Mouse (Mus musculus) brown adipose tissue, adult 24 weeks (tissue): ENCODE results near the gene 1700014D04Rik. TPM values are rescaled to one million over a fixed set of nuclear protein-coding genes. Genes with fewer than 3 reads are reported as not detected.
"Not testable (repeated sequence)": the region's sequence is repeated elsewhere in the genome, so short reads cannot be mapped to it uniquely, and the experiment has no call there.

Experiments used
- H3K27ac ChIP-seq: fragments of 200-500 bp; replicated peaks from 2 replicates; pipeline ENCODE4 v1.5.1; 2012; ENCODE audit warnings: low read depth, mild to moderate bottlenecking, low read length
- H3K4me1 ChIP-seq: fragments of 200-500 bp; 2 replicates; pipeline ENCODE4 v1.6.1; 2012; ENCODE audit warnings: low read length, mixed read lengths; ENCODE audit not compliant: control insufficient read depth, insufficient read depth, insufficient read length
- H3K4me3 ChIP-seq: fragments of 200-500 bp; 2 replicates; pipeline ENCODE4 v1.5.1; 2012; ENCODE audit warnings: low read depth, mild to moderate bottlenecking, low read length, moderate library complexity; ENCODE audit not compliant: insufficient read depth
- polyA plus RNA-seq: library from polyadenylated mRNA; stranded (reverse); fragments of >200 nt; gene quantifications from 2 replicates; pipeline ENCODE4 v1.2.4, GENCODE M21; 2012; ENCODE audit not compliant: missing spikeins, insufficient read depth, insufficient read length

Gene 1700014D04Rik
- polyA plus RNA-seq, 1 experiment, result not detected

DNA sequence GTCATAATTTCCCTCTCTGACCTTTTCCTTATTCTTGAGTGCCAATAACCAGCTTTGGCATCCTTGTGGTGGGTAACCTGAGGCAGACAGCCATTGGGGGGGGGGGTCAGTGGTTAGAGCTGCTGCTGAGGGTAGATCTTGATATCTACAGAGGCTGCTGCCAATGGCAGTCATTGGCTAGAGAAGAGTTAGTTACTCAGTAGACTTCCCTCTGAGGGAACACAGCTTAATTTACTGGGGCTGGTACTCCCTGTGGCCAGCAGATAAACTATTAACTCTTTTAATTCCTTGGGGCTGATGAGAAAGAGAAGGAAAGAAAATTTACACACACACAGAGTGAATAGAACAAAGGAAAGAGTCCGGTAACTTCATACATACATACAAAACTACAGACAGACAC, 27.1 kb downstream of the 1700014D04Rik start:
- no peaks in the 10 kb centered on the region; the same call in 1 of the 2 replicates for H3K4me1 ChIP-seq
- no peak overlapping the region for H3K4me3 ChIP-seq
- H3K27ac ChIP-seq, result no peak overlapping the region

DNA sequence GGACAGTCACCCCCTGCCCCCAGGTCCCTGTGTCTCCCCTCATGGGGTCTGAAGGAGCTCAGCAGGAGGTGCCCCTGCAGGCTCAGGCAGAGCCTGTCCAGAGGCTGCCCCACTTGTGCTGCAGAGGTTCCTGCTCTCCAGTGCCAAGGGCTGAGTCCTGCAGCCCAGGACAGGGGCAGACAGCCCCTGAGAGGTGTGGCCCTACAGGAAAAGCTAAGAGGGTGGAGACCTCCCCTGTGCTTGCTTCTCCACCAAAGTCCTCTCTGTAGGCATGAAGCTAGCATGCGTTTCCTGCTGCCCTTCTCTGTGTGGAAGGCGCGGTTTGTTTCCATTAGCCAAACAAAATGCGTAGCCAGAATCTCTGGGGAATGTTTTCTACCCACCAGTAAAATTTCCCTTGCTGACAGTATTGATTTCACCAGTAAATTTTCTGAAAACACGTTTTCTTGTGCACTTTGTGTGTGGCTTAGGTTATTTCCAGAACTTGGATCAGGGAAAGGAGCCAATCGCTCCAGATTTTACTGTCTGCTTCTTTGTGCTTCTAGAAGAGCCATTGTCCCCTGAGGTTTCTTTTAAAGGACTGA, 27.6 kb downstream of the 1700014D04Rik start:
- H3K4me3 ChIP-seq, H3K4me1 ChIP-seq, H3K27ac ChIP-seq: not testable (repeated sequence)

DNA sequence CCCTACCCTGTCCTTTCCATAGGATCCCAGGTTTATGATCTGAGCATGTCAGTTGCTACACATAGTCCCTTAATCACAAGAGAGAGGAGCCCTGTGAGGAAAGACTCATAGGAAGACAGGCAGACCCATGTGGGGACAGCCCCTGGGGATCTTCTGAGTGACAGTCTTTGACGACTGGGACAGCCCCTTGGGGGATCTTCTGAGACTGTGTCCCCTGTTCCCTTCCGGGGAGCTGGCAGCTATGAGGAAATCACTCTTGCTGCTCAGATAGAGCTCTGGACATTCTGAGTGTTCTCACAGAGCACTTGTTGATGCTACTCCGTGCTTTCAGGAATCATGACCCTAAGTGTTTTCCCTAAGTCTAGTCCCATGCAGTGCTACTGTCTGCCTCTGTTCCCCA, 32.8 kb downstream of the 1700014D04Rik start:
- no peaks in the 10 kb centered on the region for H3K4me1 ChIP-seq
- H3K4me3 ChIP-seq, result no peak overlapping the region
- no peak overlapping the region for H3K27ac ChIP-seq

DNA sequence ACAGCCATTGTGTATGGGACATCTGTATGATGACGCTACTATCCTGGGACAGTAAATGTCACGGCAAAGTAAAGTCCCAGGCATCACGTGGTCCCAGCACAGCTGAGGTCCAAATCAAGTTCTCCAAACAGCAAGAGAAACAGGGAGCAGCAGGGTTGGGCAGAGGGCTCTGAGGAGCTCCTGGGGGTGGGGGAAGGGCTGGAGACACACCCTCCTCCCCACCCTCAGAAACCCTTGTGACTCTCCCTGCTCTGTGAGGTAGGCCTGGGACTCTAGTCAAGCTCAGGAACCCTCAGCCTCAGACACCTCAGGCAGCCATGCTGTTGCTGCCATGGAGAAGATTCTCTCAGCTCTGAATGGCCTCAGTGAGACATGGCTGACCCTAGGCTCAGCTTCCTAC, 34.6 kb downstream of the 1700014D04Rik start, which contains the start of gene Spata31d1b:
Gene Spata31d1b (plus strand): TSS at position 301 of the 400 bp plus-strand sequence.
- H3K4me1 ChIP-seq, H3K27ac ChIP-seq, H3K4me3 ChIP-seq: not testable (repeated sequence)

DNA sequence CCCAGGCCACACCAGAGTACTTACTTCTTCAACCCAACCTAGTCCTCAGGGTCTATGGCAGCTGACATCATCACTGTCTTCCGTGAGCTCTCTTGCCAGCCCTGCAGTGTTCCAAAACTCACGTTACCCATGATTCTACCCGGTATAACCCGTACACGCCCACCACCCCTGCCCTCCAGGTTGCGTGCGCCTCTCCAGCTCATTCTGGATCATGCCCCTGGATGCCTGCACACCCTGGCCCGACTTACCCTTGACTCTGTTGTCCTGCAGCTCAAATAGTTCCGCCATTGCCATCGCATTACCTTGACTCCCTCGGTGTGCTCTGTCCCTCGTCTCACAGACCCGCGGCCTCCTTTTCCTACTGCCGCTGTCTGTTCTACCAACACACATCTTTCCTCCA, 36.3 kb downstream of the 1700014D04Rik start, which contains the start of gene Spata31d1a:
Gene Spata31d1a (minus strand): TSS at position 101 of the 400 bp plus-strand sequence.
- no peaks in the 10 kb centered on the region for H3K4me1 ChIP-seq
- no peak within 1 kb of the TSS for H3K4me3 ChIP-seq
- no peak within 1 kb of the TSS for H3K27ac ChIP-seq

DNA sequence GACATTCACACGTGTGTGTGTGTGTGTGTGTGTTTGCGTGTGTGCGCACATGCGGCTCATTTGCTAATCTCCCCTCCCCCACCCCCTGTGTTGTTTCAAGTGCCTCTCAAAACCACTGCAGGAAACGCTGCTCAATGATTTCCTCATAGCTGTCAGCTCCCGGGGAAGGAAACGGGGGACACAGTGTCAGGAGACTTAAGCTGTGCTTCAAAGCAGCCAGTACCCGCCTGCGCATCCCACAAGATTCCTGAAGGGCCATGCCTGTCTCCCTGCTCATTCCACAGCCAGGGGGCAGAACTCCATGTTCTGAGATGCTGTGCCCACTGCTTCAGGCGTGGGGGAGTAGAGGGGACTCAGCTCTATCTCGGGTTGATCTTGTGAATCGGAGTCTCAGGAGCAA, 42.0 kb downstream of the 1700014D04Rik start:
- Histone ChIP-seq H3K4me3 (no peak overlapping the region), H3K4me1 (no peaks in the 10 kb centered on the region), H3K27ac (no peak overlapping the region)

DNA sequence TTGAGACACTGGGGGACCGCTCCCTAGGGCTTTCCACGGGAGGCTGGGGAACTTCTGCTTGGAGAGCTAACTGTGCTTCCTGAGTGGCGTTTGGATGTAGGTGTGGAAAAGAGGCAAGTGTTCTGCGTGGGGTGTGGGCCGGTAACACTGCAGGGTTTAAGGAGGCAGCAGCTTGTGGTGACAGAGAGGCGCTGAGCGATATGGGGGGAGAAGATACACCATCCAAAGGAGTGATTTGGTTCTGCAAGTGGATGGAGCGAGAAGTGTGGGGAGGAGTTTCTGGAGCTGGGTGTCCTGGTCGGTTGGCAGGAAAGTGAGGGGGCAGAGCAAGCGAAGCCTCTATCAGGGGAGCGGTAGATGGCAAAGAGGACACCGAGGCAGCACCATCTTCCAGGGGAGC, 43.0 kb downstream of the 1700014D04Rik start:
- no peak overlapping the region for H3K4me3 ChIP-seq
- no peaks in the 10 kb centered on the region for H3K4me1 ChIP-seq
- H3K27ac ChIP-seq, result no peak overlapping the region

DNA sequence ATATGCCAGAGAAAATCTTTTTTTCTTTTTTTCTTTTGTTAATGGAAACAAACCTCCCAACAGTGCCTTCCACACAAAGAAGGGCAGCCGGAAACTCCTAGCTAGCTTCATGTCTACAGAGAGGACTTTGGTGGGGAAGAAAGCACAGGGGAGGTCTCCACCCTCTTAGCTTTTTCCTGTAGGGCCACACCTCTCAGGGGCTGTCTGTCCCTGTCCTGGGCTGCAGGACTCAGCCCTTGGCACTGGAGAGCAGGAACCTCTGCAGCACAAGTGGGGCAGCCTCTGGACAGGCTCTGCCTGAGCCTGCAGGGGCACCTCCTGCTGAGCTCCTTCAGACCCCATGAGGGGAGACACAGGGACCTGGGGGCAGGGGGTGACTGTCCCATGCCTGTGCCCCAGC, 46.4 kb downstream of the 1700014D04Rik start:
- not testable (repeated sequence) for H3K27ac ChIP-seq, H3K4me3 ChIP-seq, H3K4me1 ChIP-seq

DNA sequence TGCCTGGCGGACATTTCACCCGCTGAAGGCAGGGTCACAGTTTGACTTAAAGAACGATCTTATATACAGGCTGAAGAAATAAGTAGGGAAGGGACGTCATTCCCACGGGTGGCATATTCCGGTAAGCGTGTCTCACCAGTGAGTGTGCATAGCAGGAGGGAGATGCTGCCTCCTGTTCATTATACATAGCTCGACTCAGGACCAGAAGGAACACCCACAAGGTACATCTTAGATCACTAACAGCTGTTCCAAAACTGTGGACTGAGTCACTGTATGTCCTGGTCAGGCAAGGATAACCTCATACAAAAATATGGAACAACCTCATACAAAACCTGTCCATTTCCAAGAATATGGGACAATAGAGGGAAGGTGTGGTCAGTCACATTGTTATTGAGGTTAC, 47.4 kb downstream of the 1700014D04Rik start:
- no peaks in the 10 kb centered on the region for H3K4me1 ChIP-seq
- H3K27ac ChIP-seq, result no peak overlapping the region
- no peak overlapping the region for H3K4me3 ChIP-seq

DNA sequence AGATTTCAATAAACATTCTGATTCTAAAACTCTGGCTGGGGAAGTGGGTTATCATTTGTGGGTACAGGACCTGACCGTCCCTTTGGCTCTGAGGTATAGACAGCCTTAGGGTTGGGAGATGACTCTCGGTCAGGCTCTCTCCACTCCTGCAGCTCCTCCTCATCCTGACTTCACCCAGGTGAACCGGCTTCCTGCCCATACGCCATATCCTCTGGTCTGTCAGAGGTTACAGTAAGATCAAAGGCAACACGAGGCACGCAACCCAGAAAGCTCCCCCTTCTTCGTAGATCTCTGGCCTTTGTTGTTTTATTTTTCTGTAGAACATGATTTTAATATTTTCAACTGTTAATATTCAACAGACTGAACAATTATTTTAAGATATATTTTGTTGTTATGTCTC, 50.8 kb downstream of the 1700014D04Rik start:
- Histone ChIP-seq H3K4me3 (no peak overlapping the region), H3K27ac (no peak overlapping the region), H3K4me1 (no peaks in the 10 kb centered on the region)

DNA sequence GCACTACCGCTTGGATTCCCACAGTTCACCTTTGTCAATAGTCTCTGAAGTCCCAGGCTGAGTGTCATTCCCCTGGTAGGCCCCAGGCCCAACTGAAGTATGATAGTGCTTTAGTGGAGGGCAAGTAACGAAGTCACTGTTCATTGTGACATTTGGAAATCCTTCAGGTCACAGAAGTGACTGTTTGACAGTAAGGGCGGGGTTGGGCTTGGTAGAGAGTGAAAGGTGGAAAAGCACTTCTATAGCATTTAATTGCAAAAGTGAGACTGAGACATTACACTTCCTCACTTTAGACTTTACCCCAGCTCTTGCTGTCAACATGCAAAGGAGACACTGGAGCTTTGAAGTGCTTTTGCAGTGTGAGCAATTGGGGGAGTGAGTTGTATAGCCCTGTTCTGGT, 52.5 kb downstream of the 1700014D04Rik start, which contains the start of gene 4921517D22Rik:
Gene 4921517D22Rik (minus strand): TSS at position 101 of the 400 bp plus-strand sequence.
- Histone ChIP-seq H3K4me1 (no peaks in the 10 kb centered on the region), H3K27ac (no peak within 1 kb of the TSS), H3K4me3 (no peak within 1 kb of the TSS)

DNA sequence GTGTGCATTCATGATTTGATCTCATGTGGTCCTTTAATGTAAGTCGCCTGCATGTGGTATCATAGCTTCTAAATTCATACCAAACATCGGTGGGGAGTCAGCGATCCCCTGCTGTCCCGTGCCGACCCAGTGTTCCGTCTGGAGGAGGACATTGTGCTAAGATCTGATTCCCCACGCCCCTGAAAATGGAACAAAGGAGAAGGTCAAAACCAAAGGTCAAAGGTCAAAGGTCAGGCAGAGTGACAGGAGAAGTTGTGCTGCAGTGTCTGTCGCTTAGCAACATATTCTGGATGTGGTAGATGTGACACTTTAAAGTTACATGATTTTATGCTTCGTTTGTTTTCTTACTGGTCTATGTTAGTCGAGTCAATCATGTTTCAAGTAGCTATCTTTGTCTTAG, 55.1 kb downstream of the 1700014D04Rik start:
- Histone ChIP-seq H3K4me3 (no peak overlapping the region), H3K27ac (no peak overlapping the region), H3K4me1 (no peaks in the 10 kb centered on the region)

Other genes with a start within 250 kb of the 1700014D04Rik start
- gene Agtpbp1, start 161.5 kb downstream of the 1700014D04Rik start, polyA plus RNA-seq, result 38.1 and 46.3 TPM in 2 replicates
- gene Naa35, start 161.5 kb downstream of the 1700014D04Rik start, polyA plus RNA-seq, result 36.6 and 57.0 TPM in 2 replicates
- gene Golm1, start 70.9 kb downstream of the 1700014D04Rik start, polyA plus RNA-seq, result 5.4 and 7.6 TPM in 2 replicates
- not detected in 2 replicates for gene 4921517D22Rik, start 52.6 kb downstream of the 1700014D04Rik start, polyA plus RNA-seq
- not detected in 2 replicates for gene Spata31d1a, start 36.4 kb downstream of the 1700014D04Rik start, polyA plus RNA-seq
- gene Spata31d1b, start 34.5 kb downstream of the 1700014D04Rik start, polyA plus RNA-seq, result not detected in 2 replicates
- not detected in 2 replicates for gene Spata31d1d, start 15.0 kb downstream of the 1700014D04Rik start, polyA plus RNA-seq
- gene Isca1, start 23.1 kb upstream of the 1700014D04Rik start, polyA plus RNA-seq, result 286 and 370 TPM in 2 replicates
- not detected in 2 replicates for gene Gm49354, start 35.5 kb upstream of the 1700014D04Rik start, polyA plus RNA-seq
- gene Tut7, start 76.4 kb upstream of the 1700014D04Rik start, polyA plus RNA-seq, result 33.9 and 51.0 TPM in 2 replicates